Mouse (Mus musculus) erythroblast, adult 5-6 weeks (primary cell): ENCODE results near the gene Omp. TPM values are rescaled to one million over a fixed set of nuclear protein-coding genes. Genes with fewer than 3 reads are reported as not detected.

ENCODE experiments used
- ATAC-seq: replicated peaks from 2 replicates; pipeline ENCODE4 v1.8.0; 2016; ENCODE audit warnings: moderate number of reproducible peaks, mild to moderate bottlenecking, moderate TSS enrichment, inconsistent platforms; ENCODE audit not compliant: poor library complexity, low FRiP score, severe bottlenecking
- total RNA-seq, 2 experiments: library from RNA; stranded (forward) in 1 of 2; stranded (reverse) in 1 of 2; fragments of 150-400 nt in 1 of 2; fragments of 200-764, 138-1000 nt in 1 of 2; gene quantifications; 2 replicates each; pipeline versions ENCODE4 v1.2.3 to v1.2.4; 2015 to 2017; ENCODE audit warnings: low replicate concordance in 2 of 2

The Omp gene
- total RNA-seq, 2 experiments from 2014 or later = 4.8 to 11.2 TPM

GRCm38 (mm10) chr7:98172661-98173060, 27.4 kb upstream of the Omp start:
- ATAC-seq = no peak

- ATAC-seq = peak; percentile 79
Observed at GRCm38 (mm10) chr7:98171141-98172073, 26.1 kb upstream of the Omp start.

- peak; percentile 75 for ATAC-seq
Observed at GRCm38 (mm10) chr7:98164999-98165528, 19.8 kb upstream of the Omp start.

- no peak for ATAC-seq
Observed at GRCm38 (mm10) chr7:98164382-98164998, 19.2 kb upstream of the Omp start.

- ATAC-seq = no peak
Observed at GRCm38 (mm10) chr7:98163700-98164099, 18.4 kb upstream of the Omp start.

- no peak for ATAC-seq
Observed at GRCm38 (mm10) chr7:98162239-98162638, 16.9 kb upstream of the Omp start.

GRCm38 (mm10) chr7:98160041-98160740, 14.9 kb upstream of the Omp start:
- ATAC-seq = no peak

GRCm38 (mm10) chr7:98158481-98158880, 13.2 kb upstream of the Omp start:
- ATAC-seq = peak; percentile 48

GRCm38 (mm10) chr7:98157636-98158332, 12.5 kb upstream of the Omp start:
- ATAC-seq = no peak

GRCm38 (mm10) chr7:98156280-98156665, 11.0 kb upstream of the Omp start:
- ATAC-seq = no peak

- ATAC-seq = peak; percentile 54
Observed at GRCm38 (mm10) chr7:98155546-98156279, 10.4 kb upstream of the Omp start.

GRCm38 (mm10) chr7:98153892-98154291, 8.6 kb upstream of the Omp start:
- ATAC-seq = no peak

GRCm38 (mm10) chr7:98153345-98153744, 8.0 kb upstream of the Omp start:
- no peak for ATAC-seq

GRCm38 (mm10) chr7:98152400-98152799, 7.1 kb upstream of the Omp start:
- ATAC-seq = no peak

- no peak for ATAC-seq
Observed at GRCm38 (mm10) chr7:98150525-98150924, 5.2 kb upstream of the Omp start.

- no peak for ATAC-seq
Observed at GRCm38 (mm10) chr7:98149802-98150201, 4.5 kb upstream of the Omp start.

- no peak for ATAC-seq
Observed at GRCm38 (mm10) chr7:98148721-98149407, 3.6 kb upstream of the Omp start.

GRCm38 (mm10) chr7:98147766-98148165, 2.5 kb upstream of the Omp start:
- no peak for ATAC-seq

GRCm38 (mm10) chr7:98146447-98146845, 1.1 kb upstream of the Omp start:
- ATAC-seq = no peak
